Mouse (Mus musculus): Measurements from ENCODE around the gene Socs5. TPM values are rescaled to one million over a fixed set of nuclear protein-coding genes. Genes with fewer than 3 reads are reported as not detected.

Socs5 gene
- total RNA-seq, 1 experiment, result 7.4 TPM

GRCm38 (mm10) chr17:87174651-87175331, 67.3 kb downstream of the Socs5 start:
- H3K4me1 ChIP-seq (ENCODE audit: control insufficient read depth in 2 of 2, insufficient read depth in 2 of 2, low read length in 2 of 2, poor library complexity in 1 of 2), result peaks cover 1 to 11% of the 10 kb centered on the region in 2 experiments
- no peak for DNase-seq (ENCODE audit: low read depth, low spot score)
- no peak overlapping the region for H3K4me3 ChIP-seq (ENCODE audit: insufficient read depth in 1 of 2, low read depth in 1 of 2, low read length in 2 of 2, poor library complexity in 1 of 2, severe bottlenecking in 1 of 2)
- H3K36me3 ChIP-seq (ENCODE audit: control insufficient read depth, insufficient read depth, low read length, poor library complexity, severe bottlenecking), result no peaks in the 10 kb centered on the region
- H3K27ac ChIP-seq (ENCODE audit: insufficient read depth, low read depth, low read length, poor library complexity, severe bottlenecking), result no peak overlapping the region
- TF ChIP-seq ZC3H11A (IDR thresholded peaks at IDR 0.05; ENCODE audit: borderline replicate concordance, low read depth, low read length), result no peak
- TF ChIP-seq CHD2 (IDR thresholded peaks at IDR 0.05; ENCODE audit: low read depth, low read length), result no peak
- no peak for TF ChIP-seq ZNF384 (IDR thresholded peaks at IDR 0.05; ENCODE audit: low read depth, low read length)
- no peak for TF ChIP-seq MAFK (IDR thresholded peaks at IDR 0.05; ENCODE audit: insufficient read depth, low read depth, low read length)
- no peak for TF ChIP-seq HCFC1 (IDR thresholded peaks at IDR 0.05; ENCODE audit: borderline replicate concordance, insufficient read depth, low read length)
- H3K9me3 ChIP-seq (ENCODE audit: control insufficient read depth, insufficient read depth, low read depth, low read length), result no peaks in the 10 kb centered on the region
- in situ Hi-C loops (cut with MboI; ENCODE audit: low sequenced_read_pairs in 2 of 2, unreplicated experiment in 2 of 2), result no loop called here
- H3K9ac ChIP-seq (ENCODE audit: insufficient read depth, low read depth, low read length, poor library complexity, severe bottlenecking), result no peak overlapping the region

DNA sequence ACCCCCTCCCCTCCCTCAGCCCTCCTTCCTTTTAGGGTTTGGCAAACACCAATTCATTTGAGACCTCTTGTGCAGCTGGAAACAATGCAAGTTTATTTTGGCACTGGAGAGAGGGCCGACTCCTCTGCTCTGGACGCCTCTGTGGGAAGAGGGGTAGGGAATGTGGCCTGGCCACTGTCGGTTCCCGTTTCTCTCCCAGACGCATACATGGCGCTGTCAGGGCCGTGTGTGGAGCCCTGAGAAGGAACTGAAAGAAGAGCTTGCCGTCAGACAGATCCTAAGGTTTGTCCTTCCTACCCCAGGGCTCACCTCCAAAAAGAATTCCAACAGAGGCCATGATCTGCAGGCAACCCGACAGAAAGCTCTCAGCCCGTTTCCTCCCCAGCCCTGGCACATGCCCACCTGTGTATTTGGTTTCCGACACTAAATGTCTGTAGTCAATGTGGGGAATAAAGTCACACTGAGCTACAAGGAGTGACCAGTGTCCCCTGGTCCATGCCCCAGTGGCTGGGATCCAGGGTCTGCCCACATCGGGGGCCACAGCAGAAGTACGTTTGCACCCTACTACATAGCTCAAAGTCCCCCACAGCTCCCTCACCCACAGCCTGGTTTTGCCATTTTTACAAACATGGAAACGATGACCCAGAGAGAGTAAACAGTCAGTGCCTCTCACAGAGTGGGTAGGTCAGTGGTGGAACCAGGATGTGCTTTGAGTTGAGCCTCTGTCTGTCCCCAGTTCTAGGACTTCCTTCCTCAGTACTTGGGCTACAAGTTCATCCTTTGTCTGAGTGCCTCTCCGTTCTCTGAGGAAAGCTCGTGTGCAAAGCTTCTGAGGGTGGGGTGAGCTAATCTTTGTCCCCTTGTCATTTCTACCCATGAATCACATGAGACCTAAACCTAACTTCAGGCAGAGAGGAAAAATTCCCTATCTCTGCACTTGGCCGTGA, 68.9 kb downstream of the Socs5 start:
- Histone ChIP-seq H3K4me3 (ENCODE audit: insufficient read depth in 1 of 2, low read depth in 1 of 2, low read length in 2 of 2, poor library complexity in 1 of 2, severe bottlenecking in 1 of 2) (no peak overlapping the region), H3K9ac (ENCODE audit: insufficient read depth, low read depth, low read length, poor library complexity, severe bottlenecking) (no peak overlapping the region), H3K9me3 (ENCODE audit: control insufficient read depth, insufficient read depth, low read depth, low read length) (no peaks in the 10 kb centered on the region), H3K4me1 (ENCODE audit: control insufficient read depth in 2 of 2, insufficient read depth in 2 of 2, low read length in 2 of 2, poor library complexity in 1 of 2) (peaks cover 1 to 20% of the 10 kb centered on the region in 2 experiments), H3K27ac (ENCODE audit: insufficient read depth, low read depth, low read length, poor library complexity, severe bottlenecking) (no peak overlapping the region), H3K36me3 (ENCODE audit: control insufficient read depth, insufficient read depth, low read length, poor library complexity, severe bottlenecking) (no peaks in the 10 kb centered on the region)
- TF ChIP-seq MAFK (IDR thresholded peaks at IDR 0.05; ENCODE audit: insufficient read depth, low read depth, low read length), result no peak
- DNase-seq (ENCODE audit: low read depth, low spot score), result no peak
- in situ Hi-C loops (cut with MboI; ENCODE audit: low sequenced_read_pairs in 2 of 2, unreplicated experiment in 2 of 2), result no loop called here

- H3K4me1 ChIP-seq (ENCODE audit: control insufficient read depth in 2 of 2, insufficient read depth in 2 of 2, low read length in 2 of 2, poor library complexity in 1 of 2), result peaks cover 3 to 23% of the 10 kb centered on the region in 2 experiments
- no peaks in the 10 kb centered on the region for H3K36me3 ChIP-seq (ENCODE audit: control insufficient read depth, insufficient read depth, low read length, poor library complexity, severe bottlenecking)
- DNase-seq (ENCODE audit: low read depth, low spot score), result no peak
- in situ Hi-C loops (cut with MboI; ENCODE audit: low sequenced_read_pairs in 2 of 2, unreplicated experiment in 2 of 2), result no loop called here
- no peak overlapping the region for H3K9ac ChIP-seq (ENCODE audit: insufficient read depth, low read depth, low read length, poor library complexity, severe bottlenecking)
- no peak overlapping the region; the same call in 1 of the 2 replicates for H3K27ac ChIP-seq (ENCODE audit: insufficient read depth, low read depth, low read length, poor library complexity, severe bottlenecking)
- H3K9me3 ChIP-seq (ENCODE audit: control insufficient read depth, insufficient read depth, low read depth, low read length), result no peaks in the 10 kb centered on the region
- H3K4me3 ChIP-seq (ENCODE audit: insufficient read depth in 1 of 2, low read depth in 1 of 2, low read length in 2 of 2, poor library complexity in 1 of 2, severe bottlenecking in 1 of 2), result no peak overlapping the region
- no peak for TF ChIP-seq ZNF384 (IDR thresholded peaks at IDR 0.05; ENCODE audit: low read depth, low read length)
- no peak for TF ChIP-seq HCFC1 (IDR thresholded peaks at IDR 0.05; ENCODE audit: borderline replicate concordance, insufficient read depth, low read length)
- no peak for TF ChIP-seq CHD2 (IDR thresholded peaks at IDR 0.05; ENCODE audit: low read depth, low read length)
- no peak for TF ChIP-seq ZC3H11A (IDR thresholded peaks at IDR 0.05; ENCODE audit: borderline replicate concordance, low read depth, low read length)
- TF ChIP-seq MAFK (IDR thresholded peaks at IDR 0.05; ENCODE audit: insufficient read depth, low read depth, low read length), result no peak
These were observed 71.4 kb downstream of the Socs5 start for GRCm38 (mm10) chr17:87178596-87179590.

DNA sequence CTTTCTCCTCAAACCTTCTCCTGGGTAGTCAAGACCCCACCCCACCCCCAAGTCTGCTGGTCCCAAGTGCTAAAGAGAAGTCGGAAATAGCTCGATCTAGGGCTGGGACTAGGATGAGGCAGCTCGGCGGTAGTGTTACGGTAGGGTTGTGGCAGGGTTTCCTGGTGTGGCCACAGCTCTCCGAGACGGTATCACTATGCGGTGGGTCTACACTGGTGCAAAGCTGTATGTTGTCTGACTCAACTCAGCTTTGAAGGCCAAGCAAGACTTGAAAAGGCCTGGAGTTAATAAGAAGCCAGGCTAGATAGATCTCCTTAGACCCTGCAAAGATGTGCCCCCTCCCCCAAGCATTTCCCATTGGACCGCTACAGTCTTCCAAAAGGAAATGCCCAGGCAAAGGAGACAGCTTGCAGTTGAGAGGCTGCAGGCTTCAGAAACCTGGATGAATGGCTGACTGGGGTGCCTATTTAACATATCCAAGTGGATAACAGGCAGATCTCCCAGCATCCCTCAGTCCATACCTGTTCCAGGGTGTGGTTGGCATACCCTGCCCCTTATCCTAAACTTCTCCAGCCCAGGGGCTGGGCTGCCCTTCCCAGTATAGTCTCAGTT, 72.6 kb downstream of the Socs5 start:
- in situ Hi-C loops (cut with MboI; ENCODE audit: low sequenced_read_pairs in 2 of 2, unreplicated experiment in 2 of 2), result no loop called here
- peak overlapping the region in 1 of 2 experiments; percentile 57; a peak in 2 of 4 replicates for H3K4me3 ChIP-seq (ENCODE audit: insufficient read depth in 1 of 2, low read depth in 1 of 2, low read length in 2 of 2, poor library complexity in 1 of 2, severe bottlenecking in 1 of 2)
- TF ChIP-seq CHD2 (IDR thresholded peaks at IDR 0.05; ENCODE audit: low read depth, low read length) (no peak), ZNF384 (IDR thresholded peaks at IDR 0.05; ENCODE audit: low read depth, low read length) (no peak), HCFC1 (IDR thresholded peaks at IDR 0.05; ENCODE audit: borderline replicate concordance, insufficient read depth, low read length) (no peak), MAFK (IDR thresholded peaks at IDR 0.05; ENCODE audit: insufficient read depth, low read depth, low read length) (no peak), ZC3H11A (IDR thresholded peaks at IDR 0.05; ENCODE audit: borderline replicate concordance, low read depth, low read length) (no peak)
- no peak for DNase-seq (ENCODE audit: low read depth, low spot score)
- H3K9me3 ChIP-seq (ENCODE audit: control insufficient read depth, insufficient read depth, low read depth, low read length), result no peaks in the 10 kb centered on the region
- H3K27ac ChIP-seq (ENCODE audit: insufficient read depth, low read depth, low read length, poor library complexity, severe bottlenecking), result peak overlapping the region; percentile 24; the same call in 1 of the 2 replicates
- H3K9ac ChIP-seq (ENCODE audit: insufficient read depth, low read depth, low read length, poor library complexity, severe bottlenecking), result no peak overlapping the region
- no peaks in the 10 kb centered on the region for H3K36me3 ChIP-seq (ENCODE audit: control insufficient read depth, insufficient read depth, low read length, poor library complexity, severe bottlenecking)
- peaks cover 3 to 23% of the 10 kb centered on the region in 2 experiments for H3K4me1 ChIP-seq (ENCODE audit: control insufficient read depth in 2 of 2, insufficient read depth in 2 of 2, low read length in 2 of 2, poor library complexity in 1 of 2)
